Mouse (Mus musculus): ENCODE results near the gene Best1. TPM values are rescaled to one million over a fixed set of nuclear protein-coding genes. Genes with fewer than 3 reads are reported as not detected.

Gene Best1
- polyA plus RNA-seq, 1 experiment: 0.31 TPM

- H3K4me1 ChIP-seq (replicated peaks; ENCODE audit: control insufficient read depth, insufficient read depth, low read length): peaks cover 12% of the 10 kb centered on the region
- no peak for DNase-seq
- H3K27ac ChIP-seq (ENCODE audit: control insufficient read depth, insufficient read depth, low read length): no peak overlapping the region
- WGBS: 4% methylated on average over 3 of the region's 3 CpGs
- no peaks in the 10 kb centered on the region for H3K36me3 ChIP-seq (ENCODE audit: control insufficient read depth, insufficient read depth, low read length)
- TF ChIP-seq CTCF (IDR thresholded peaks at IDR 0.05; ENCODE audit: borderline replicate concordance, control insufficient read depth, extremely low read depth, insufficient read depth, low read length, poor library complexity) (no peak), POLR2A (IDR thresholded peaks at IDR 0.05; ENCODE audit: control insufficient read depth, extremely low read depth, insufficient read depth, low read length, poor library complexity) (no peak)
- H3K4me3 ChIP-seq (ENCODE audit: control insufficient read depth, insufficient read depth, low read length): peak overlapping the region; percentile 25
- H3K27me3 ChIP-seq (ENCODE audit: control insufficient read depth, insufficient read depth, low read length): no peaks in the 10 kb centered on the region
Observed at GRCm38 (mm10) chr19:10018527-10018818, 17.0 kb upstream of the Best1 start.

GRCm38 (mm10) chr19:10017637-10018526, 16.4 kb upstream of the Best1 start:
- H3K36me3 ChIP-seq (ENCODE audit: control insufficient read depth, insufficient read depth, low read length): no peaks in the 10 kb centered on the region
- no peaks in the 10 kb centered on the region for H3K27me3 ChIP-seq (ENCODE audit: control insufficient read depth, insufficient read depth, low read length)
- peak overlapping the region; percentile 25 for H3K4me3 ChIP-seq (ENCODE audit: control insufficient read depth, insufficient read depth, low read length)
- H3K27ac ChIP-seq (ENCODE audit: control insufficient read depth, insufficient read depth, low read length): no peak overlapping the region
- peaks cover 12% of the 10 kb centered on the region for H3K4me1 ChIP-seq (replicated peaks; ENCODE audit: control insufficient read depth, insufficient read depth, low read length)
- TF ChIP-seq POLR2A (IDR thresholded peaks at IDR 0.05; ENCODE audit: control insufficient read depth, extremely low read depth, insufficient read depth, low read length, poor library complexity) (peak; percentile 32; the same call in 1 of the 2 replicates), CTCF (IDR thresholded peaks at IDR 0.05; ENCODE audit: borderline replicate concordance, control insufficient read depth, extremely low read depth, insufficient read depth, low read length, poor library complexity) (no peak)
- WGBS: 17% methylated on average over 44 of the region's 44 CpGs
- peak; percentile 57 for DNase-seq

- no peak overlapping the region for H3K27ac ChIP-seq (ENCODE audit: control insufficient read depth, insufficient read depth, low read length)
- 93% methylated on average over 4 of the region's 4 CpGs for WGBS
- no peaks in the 10 kb centered on the region for H3K36me3 ChIP-seq (ENCODE audit: control insufficient read depth, insufficient read depth, low read length)
- peaks cover 12% of the 10 kb centered on the region for H3K4me1 ChIP-seq (replicated peaks; ENCODE audit: control insufficient read depth, insufficient read depth, low read length)
- TF ChIP-seq CTCF (IDR thresholded peaks at IDR 0.05; ENCODE audit: borderline replicate concordance, control insufficient read depth, extremely low read depth, insufficient read depth, low read length, poor library complexity): no peak
- no peak for TF ChIP-seq POLR2A (IDR thresholded peaks at IDR 0.05; ENCODE audit: control insufficient read depth, extremely low read depth, insufficient read depth, low read length, poor library complexity)
- H3K27me3 ChIP-seq (ENCODE audit: control insufficient read depth, insufficient read depth, low read length): no peaks in the 10 kb centered on the region
- DNase-seq: no peak
- H3K4me3 ChIP-seq (ENCODE audit: control insufficient read depth, insufficient read depth, low read length): no peak overlapping the region
Observed at GRCm38 (mm10) chr19:10016151-10016550, 14.7 kb upstream of the Best1 start.

GRCm38 (mm10) chr19:10015442-10015841, 14.0 kb upstream of the Best1 start:
- TF ChIP-seq POLR2A (IDR thresholded peaks at IDR 0.05; ENCODE audit: control insufficient read depth, extremely low read depth, insufficient read depth, low read length, poor library complexity) (no peak), CTCF (IDR thresholded peaks at IDR 0.05; ENCODE audit: borderline replicate concordance, control insufficient read depth, extremely low read depth, insufficient read depth, low read length, poor library complexity) (no peak)
- Histone ChIP-seq H3K4me1 (replicated peaks; ENCODE audit: control insufficient read depth, insufficient read depth, low read length) (peaks cover 12% of the 10 kb centered on the region), H3K4me3 (ENCODE audit: control insufficient read depth, insufficient read depth, low read length) (no peak overlapping the region), H3K27me3 (ENCODE audit: control insufficient read depth, insufficient read depth, low read length) (no peaks in the 10 kb centered on the region), H3K27ac (ENCODE audit: control insufficient read depth, insufficient read depth, low read length) (no peak overlapping the region), H3K36me3 (ENCODE audit: control insufficient read depth, insufficient read depth, low read length) (no peaks in the 10 kb centered on the region)
- 93% methylated on average over 4 of the region's 4 CpGs for WGBS
- DNase-seq: no peak

- DNase-seq: no peak
- Histone ChIP-seq H3K4me3 (ENCODE audit: control insufficient read depth, insufficient read depth, low read length) (no peak overlapping the region), H3K36me3 (ENCODE audit: control insufficient read depth, insufficient read depth, low read length) (no peaks in the 10 kb centered on the region), H3K27ac (ENCODE audit: control insufficient read depth, insufficient read depth, low read length) (no peak overlapping the region), H3K4me1 (replicated peaks; ENCODE audit: control insufficient read depth, insufficient read depth, low read length) (peaks cover 12% of the 10 kb centered on the region), H3K27me3 (ENCODE audit: control insufficient read depth, insufficient read depth, low read length) (no peaks in the 10 kb centered on the region)
- no peak for TF ChIP-seq POLR2A (IDR thresholded peaks at IDR 0.05; ENCODE audit: control insufficient read depth, extremely low read depth, insufficient read depth, low read length, poor library complexity)
- TF ChIP-seq CTCF (IDR thresholded peaks at IDR 0.05; ENCODE audit: borderline replicate concordance, control insufficient read depth, extremely low read depth, insufficient read depth, low read length, poor library complexity): no peak
- WGBS: 94% methylated on average over 13 of the region's 13 CpGs
Observed at GRCm38 (mm10) chr19:10014824-10015223, 13.4 kb upstream of the Best1 start.

- Histone ChIP-seq H3K36me3 (ENCODE audit: control insufficient read depth, insufficient read depth, low read length) (no peaks in the 10 kb centered on the region), H3K27me3 (ENCODE audit: control insufficient read depth, insufficient read depth, low read length) (no peaks in the 10 kb centered on the region), H3K4me1 (replicated peaks; ENCODE audit: control insufficient read depth, insufficient read depth, low read length) (peaks cover 12% of the 10 kb centered on the region), H3K27ac (ENCODE audit: control insufficient read depth, insufficient read depth, low read length) (no peak overlapping the region), H3K4me3 (ENCODE audit: control insufficient read depth, insufficient read depth, low read length) (no peak overlapping the region)
- 73% methylated on average over 5 of the region's 5 CpGs for WGBS
- TF ChIP-seq POLR2A (IDR thresholded peaks at IDR 0.05; ENCODE audit: control insufficient read depth, extremely low read depth, insufficient read depth, low read length, poor library complexity): no peak
- TF ChIP-seq CTCF (IDR thresholded peaks at IDR 0.05; ENCODE audit: borderline replicate concordance, control insufficient read depth, extremely low read depth, insufficient read depth, low read length, poor library complexity): no peak
- no peak for DNase-seq
Observed at GRCm38 (mm10) chr19:10013913-10014312, 12.5 kb upstream of the Best1 start.
